Mouse (Mus musculus) liver, embryonic 15.5 days (tissue): ENCODE measurements at regions not wholly inside any gene's neighbourhood (a gene's known extent, or its start where the extent isn't known, plus 50 kb on each side); places are given as distances from the start of the nearest gene placed in this dataset.

Source experiments
- ATAC-seq: fragments of 200-750 bp; cut with Nextera tagmentation; 2 replicates; pipeline ENCODE4 v1.8.0; 2017; ENCODE audit warnings: moderate number of reproducible peaks, mild to moderate bottlenecking, moderate library complexity; ENCODE audit not compliant: insufficient read depth
- H3K27ac ChIP-seq: fragments of 300-500 bp; sonication (generic); replicated peaks from 2 replicates; pipeline ENCODE4 v1.5.1; 2015; ENCODE audit warnings: mild to moderate bottlenecking, inconsistent platforms
- H3K27me3 ChIP-seq: fragments of 300-500 bp; sonication (generic); 2 replicates; pipeline ENCODE4 v1.6.1; 2015; ENCODE audit warnings: mild to moderate bottlenecking, inconsistent platforms
- H3K36me3 ChIP-seq: fragments of 300-500 bp; sonication (generic); replicated peaks from 2 replicates; pipeline ENCODE4 v1.6.1; 2015; ENCODE audit warnings: moderate library complexity, mild to moderate bottlenecking, inconsistent platforms
- H3K4me1 ChIP-seq: fragments of 300-500 bp; sonication (generic); replicated peaks from 2 replicates; pipeline ENCODE4 v1.6.1; 2015; ENCODE audit warnings: inconsistent platforms
- H3K4me2 ChIP-seq: fragments of 300-500 bp; sonication (generic); 2 replicates; pipeline ENCODE4 v1.6.1; 2015; ENCODE audit warnings: moderate library complexity, mild to moderate bottlenecking, inconsistent platforms
- H3K4me3 ChIP-seq: fragments of 300-500 bp; sonication (generic); replicated peaks from 2 replicates; pipeline ENCODE4 v1.5.1; 2015; ENCODE audit warnings: mild to moderate bottlenecking, inconsistent platforms
- H3K9ac ChIP-seq: fragments of 300-500 bp; sonication (generic); 2 replicates; pipeline ENCODE4 v1.6.1; 2015; ENCODE audit warnings: moderate library complexity, mild to moderate bottlenecking, inconsistent platforms
- H3K9me3 ChIP-seq: fragments of 300-500 bp; sonication (generic); replicated peaks from 2 replicates; pipeline ENCODE4 v1.6.1; 2016; ENCODE audit warnings: inconsistent platforms
- WGBS: fragments of 180-500 bp; shearing (Covaris S2); methylation state at CpG from one replicate; pipeline ENCODE4 v1.1.7; 2015; ENCODE audit warnings: mixed read lengths; ENCODE audit not compliant: insufficient replicate concordance; 5-methylcytosine and 5-hydroxymethylcytosine counted together

DNA sequence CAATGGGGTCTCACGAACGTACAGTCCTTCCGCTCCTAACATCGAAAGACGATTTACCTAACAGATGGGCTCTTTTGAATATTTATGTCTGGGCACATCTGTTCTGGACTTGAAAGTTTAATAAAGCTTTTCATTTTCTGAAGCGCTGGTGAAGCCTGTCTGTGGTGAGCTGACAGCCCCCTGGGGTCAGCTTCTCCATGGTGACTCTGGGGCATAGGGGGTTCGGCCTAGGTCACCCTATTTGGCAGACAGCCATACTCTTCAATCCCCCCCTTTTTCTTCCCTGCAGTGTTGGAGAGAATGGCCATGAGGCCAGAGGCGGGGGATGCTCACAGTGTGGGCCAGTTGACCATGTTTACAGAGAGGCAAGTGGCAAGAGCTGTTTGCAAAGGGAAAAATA, 232.8 kb downstream of the Slc4a3 start:
- Histone ChIP-seq H3K9ac (no peak overlapping the region), H3K4me3 (no peak overlapping the region), H3K27ac (no peak overlapping the region), H3K4me2 (no peak overlapping the region), H3K4me1 (no peaks in the 10 kb centered on the region), H3K36me3 (no peaks in the 10 kb centered on the region), H3K27me3 (no peaks in the 10 kb centered on the region), H3K9me3 (no peaks in the 10 kb centered on the region)
- no peak for ATAC-seq
- 70% methylated on average over 8 of the region's 8 CpGs for WGBS

DNA sequence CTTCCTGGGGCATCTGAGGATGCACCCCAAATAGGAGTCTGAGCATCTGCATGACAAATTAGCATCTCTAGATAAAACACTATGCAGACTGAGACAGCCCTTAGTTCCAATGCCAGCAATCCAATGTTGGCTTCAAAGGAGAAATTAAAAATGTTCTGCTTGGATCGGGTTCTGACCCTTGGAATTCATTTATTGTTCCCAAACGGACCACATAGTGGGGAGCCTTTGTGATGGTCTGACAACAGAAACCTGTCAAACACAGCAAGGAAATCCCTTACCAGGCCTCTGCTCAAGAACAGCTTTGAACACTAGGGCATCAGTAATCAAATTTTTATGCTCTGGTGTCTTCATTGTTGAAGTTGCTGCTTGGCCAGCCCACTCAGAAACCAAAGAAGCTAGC, 237.1 kb downstream of the Slc4a3 start:
- Histone ChIP-seq H3K4me3 (no peak overlapping the region), H3K36me3 (no peaks in the 10 kb centered on the region), H3K9me3 (no peaks in the 10 kb centered on the region), H3K4me2 (no peak overlapping the region), H3K27ac (no peak overlapping the region), H3K9ac (no peak overlapping the region), H3K27me3 (no peaks in the 10 kb centered on the region), H3K4me1 (no peaks in the 10 kb centered on the region)
- ATAC-seq = no peak
- 47% methylated on average over 2 of the region's 2 CpGs for WGBS

DNA sequence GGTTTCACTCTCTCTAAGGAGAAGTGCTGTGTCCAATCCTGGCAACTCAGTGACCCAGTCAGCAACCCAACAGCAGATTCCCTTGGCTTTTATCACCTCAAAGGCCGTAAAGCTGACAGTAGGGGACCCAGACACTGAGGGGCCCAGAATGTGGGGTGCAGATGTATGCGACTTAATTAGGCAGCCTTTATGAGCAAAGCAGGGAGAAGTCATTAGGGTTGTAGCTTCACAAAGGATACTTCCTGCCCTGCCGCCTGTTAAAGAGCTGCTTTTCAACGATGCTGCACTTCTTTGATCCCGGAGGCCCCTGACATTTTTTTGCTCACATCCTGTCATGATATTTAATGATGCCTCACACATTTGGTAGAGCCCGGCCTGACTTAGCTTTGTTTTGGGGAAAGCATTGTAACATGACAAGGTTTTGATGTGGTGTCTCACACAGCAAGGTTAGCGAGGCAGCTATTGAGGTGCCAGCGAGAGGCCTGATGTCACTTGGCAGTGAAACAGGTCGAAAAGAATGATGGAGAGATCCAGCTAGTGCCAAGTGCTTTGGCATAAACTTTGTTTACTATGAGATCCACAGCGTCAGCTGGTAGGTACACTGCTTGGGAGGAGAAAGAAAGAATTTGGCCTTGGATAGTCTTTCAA, 240.2 kb downstream of the Slc4a3 start:
- WGBS = 42% methylated on average over 10 of the region's 10 CpGs
- H3K27ac ChIP-seq = no peak overlapping the region
- no peaks in the 10 kb centered on the region for H3K36me3 ChIP-seq
- no peak overlapping the region for H3K4me2 ChIP-seq
- no peaks in the 10 kb centered on the region for H3K9me3 ChIP-seq
- no peak overlapping the region for H3K4me3 ChIP-seq
- H3K9ac ChIP-seq = no peak overlapping the region
- no peaks in the 10 kb centered on the region for H3K27me3 ChIP-seq
- no peaks in the 10 kb centered on the region for H3K4me1 ChIP-seq
- ATAC-seq = no peak

DNA sequence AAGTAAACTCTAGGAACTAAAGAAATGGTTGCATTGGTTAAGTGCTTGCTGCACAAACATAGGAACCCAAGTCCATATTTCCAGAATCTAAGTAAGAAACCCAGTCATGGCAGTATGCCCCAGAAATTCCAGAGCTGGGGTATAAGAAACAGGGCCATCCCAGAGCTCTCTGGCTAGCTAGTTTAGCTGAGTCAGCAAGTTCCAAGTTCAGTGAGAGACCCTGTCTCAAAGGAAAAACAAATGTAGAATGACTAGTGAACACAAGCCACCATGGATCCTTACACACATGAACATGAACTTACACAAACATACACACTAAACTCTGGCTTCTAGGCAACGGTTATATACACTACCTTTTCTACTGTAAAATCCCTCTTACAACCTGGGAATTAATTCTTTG, 245.4 kb downstream of the Slc4a3 start:
- Histone ChIP-seq H3K27ac (no peak overlapping the region), H3K4me3 (no peak overlapping the region), H3K4me1 (no peaks in the 10 kb centered on the region), H3K9ac (no peak overlapping the region), H3K9me3 (0 out of 2 replicates have a peak, but pooled peaks cover 3% of the 10 kb centered on the region), H3K4me2 (no peak overlapping the region), H3K27me3 (no peaks in the 10 kb centered on the region), H3K36me3 (no peaks in the 10 kb centered on the region)
- ATAC-seq = no peak
- 48% methylated on average over 1 of the region's 1 CpGs for WGBS

DNA sequence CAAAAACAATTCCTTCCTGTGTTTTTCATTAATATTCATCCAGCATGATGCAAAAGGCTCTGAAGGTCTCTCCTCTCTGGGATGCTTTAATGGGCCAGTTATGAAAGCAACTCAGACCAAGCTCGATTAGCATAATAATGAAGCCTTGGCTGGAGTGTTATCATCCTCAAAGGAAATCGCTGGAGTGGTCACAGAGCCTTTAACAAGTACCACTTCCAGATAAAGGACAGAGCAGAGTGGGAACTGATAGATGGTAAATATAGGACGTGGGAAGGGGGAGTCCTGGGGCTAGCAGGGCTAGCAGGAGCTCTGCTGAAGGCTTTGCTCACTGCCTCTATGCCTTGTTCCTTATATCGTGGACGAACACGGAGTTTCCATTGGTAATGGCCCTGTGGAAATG, 251.7 kb downstream of the Slc4a3 start:
- no peak overlapping the region for H3K9ac ChIP-seq
- no peak overlapping the region for H3K4me3 ChIP-seq
- no peak overlapping the region for H3K4me2 ChIP-seq
- H3K27me3 ChIP-seq = no peaks in the 10 kb centered on the region
- H3K27ac ChIP-seq = no peak overlapping the region
- H3K36me3 ChIP-seq = no peaks in the 10 kb centered on the region
- 45% methylated on average over 6 of the region's 6 CpGs for WGBS
- no peaks in the 10 kb centered on the region for H3K4me1 ChIP-seq
- no peak for ATAC-seq
- H3K9me3 ChIP-seq = no peaks in the 10 kb centered on the region

DNA sequence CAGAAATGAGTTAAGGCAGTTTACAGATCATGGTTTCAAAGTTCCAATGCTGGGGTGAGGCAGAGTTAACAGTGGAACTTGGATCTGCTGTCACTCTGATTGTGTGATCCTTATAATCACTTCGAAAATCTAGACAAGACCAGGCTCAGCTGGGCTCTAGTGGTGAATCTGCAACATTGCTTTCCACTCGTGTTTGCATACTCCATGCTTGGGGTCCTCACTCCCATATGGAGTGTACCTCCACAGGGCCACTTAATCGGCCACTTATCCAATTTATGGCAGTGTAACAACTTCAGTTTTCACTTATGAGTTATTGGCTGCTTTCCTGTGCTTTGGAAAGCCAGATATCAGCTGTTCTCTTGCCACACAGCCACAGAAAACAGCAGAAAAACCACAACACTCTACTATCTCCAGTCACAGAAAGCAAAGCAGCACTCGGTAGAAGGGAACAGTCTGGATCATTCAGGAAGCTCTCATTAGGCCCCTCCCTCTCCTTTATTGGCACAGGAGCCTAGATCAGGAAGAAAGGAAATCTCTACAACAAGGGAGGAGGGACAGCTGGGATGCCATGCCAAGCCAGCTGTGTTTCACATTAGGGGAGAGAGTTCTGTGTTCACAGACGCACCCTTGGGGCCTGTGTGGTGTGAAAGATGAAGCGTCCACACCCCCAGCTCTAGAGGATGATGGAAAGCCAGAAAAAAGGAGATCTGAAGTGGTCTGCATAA, 252.5 kb downstream of the Slc4a3 start:
- Histone ChIP-seq H3K9me3 (no peaks in the 10 kb centered on the region), H3K27me3 (no peaks in the 10 kb centered on the region), H3K4me1 (no peaks in the 10 kb centered on the region), H3K36me3 (no peaks in the 10 kb centered on the region), H3K27ac (no peak overlapping the region), H3K4me2 (no peak overlapping the region), H3K9ac (no peak overlapping the region), H3K4me3 (no peak overlapping the region)
- no peak for ATAC-seq
- WGBS = 29% methylated on average over 6 of the region's 6 CpGs

DNA sequence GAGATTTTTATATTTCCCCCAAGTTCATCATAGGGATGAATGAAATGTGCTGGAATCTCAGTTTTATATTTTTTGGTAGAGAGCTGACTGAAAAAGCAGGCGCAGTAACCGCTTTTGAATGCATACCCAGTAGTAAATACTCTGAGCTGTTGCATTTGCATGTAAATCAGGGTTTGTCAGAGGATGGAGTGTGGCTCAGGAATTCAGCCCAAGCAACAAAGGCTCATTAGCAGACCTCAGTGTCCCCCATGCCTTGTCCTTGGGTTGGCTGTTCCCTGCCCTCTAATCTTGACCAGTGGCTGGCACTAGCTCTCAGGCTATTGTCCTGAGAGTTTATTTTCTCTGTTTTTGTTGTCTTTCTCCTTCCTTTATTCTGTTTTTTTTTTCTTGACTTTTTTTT, 258.4 kb downstream of the Slc4a3 start:
- Histone ChIP-seq H3K27ac (no peak overlapping the region), H3K4me1 (no peaks in the 10 kb centered on the region), H3K27me3 (no peaks in the 10 kb centered on the region), H3K9me3 (no peaks in the 10 kb centered on the region), H3K4me2 (no peak overlapping the region), H3K4me3 (no peak overlapping the region), H3K9ac (no peak overlapping the region), H3K36me3 (no peaks in the 10 kb centered on the region)
- no peak for ATAC-seq
- WGBS = 55% methylated on average over 2 of the region's 2 CpGs

DNA sequence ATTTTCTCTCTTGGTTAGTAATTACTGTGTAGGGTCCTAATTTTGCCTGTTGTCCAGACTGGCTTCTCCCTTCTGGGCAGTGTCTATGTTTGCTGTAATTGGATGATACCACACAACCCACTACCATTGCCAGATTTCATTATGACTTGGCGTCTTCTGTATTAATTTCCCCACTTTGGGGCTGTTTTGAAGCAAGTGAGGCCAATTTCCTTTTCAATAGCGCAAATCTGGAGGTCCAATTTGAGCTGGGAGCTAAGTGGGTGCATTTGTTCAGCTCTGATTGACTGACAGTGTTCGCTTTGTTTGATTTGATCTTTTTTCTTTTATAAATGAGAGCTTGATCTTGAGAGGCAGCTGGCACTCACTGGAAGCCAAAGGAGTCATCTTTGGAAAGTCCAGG, 266.4 kb downstream of the Slc4a3 start:
- Histone ChIP-seq H3K4me3 (no peak overlapping the region), H3K9me3 (no peaks in the 10 kb centered on the region), H3K27ac (no peak overlapping the region), H3K9ac (no peak overlapping the region), H3K4me2 (no peak overlapping the region), H3K27me3 (no peaks in the 10 kb centered on the region), H3K4me1 (no peaks in the 10 kb centered on the region), H3K36me3 (no peaks in the 10 kb centered on the region)
- no peak for ATAC-seq
- WGBS = 50% methylated on average over 3 of the region's 3 CpGs

DNA sequence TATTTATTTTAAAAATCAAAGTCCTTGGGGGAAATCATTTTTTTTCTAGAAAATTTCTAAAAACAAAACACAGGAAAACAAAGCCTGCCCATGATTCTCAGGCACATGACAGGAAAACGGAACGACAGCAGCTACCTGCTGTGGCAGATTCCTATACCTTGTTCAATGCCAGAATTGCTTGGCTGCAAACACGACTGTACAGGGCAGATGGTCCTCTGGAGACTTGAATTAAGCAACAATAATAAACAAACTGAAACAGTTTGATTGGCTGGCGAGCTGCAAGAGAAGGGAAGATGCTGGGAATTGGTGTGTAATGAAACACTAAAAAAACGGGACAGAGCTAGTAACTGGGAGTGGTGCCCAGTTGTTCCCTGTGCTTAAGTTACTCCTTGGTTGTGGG, 280.1 kb downstream of the Slc4a3 start:
- no peak overlapping the region for H3K4me2 ChIP-seq
- H3K9ac ChIP-seq = no peak overlapping the region
- no peak overlapping the region for H3K27ac ChIP-seq
- no peaks in the 10 kb centered on the region for H3K4me1 ChIP-seq
- no peaks in the 10 kb centered on the region for H3K36me3 ChIP-seq
- no peaks in the 10 kb centered on the region for H3K27me3 ChIP-seq
- WGBS = 49% methylated on average over 5 of the region's 5 CpGs
- no peak overlapping the region for H3K4me3 ChIP-seq
- no peaks in the 10 kb centered on the region for H3K9me3 ChIP-seq
- ATAC-seq = no peak

DNA sequence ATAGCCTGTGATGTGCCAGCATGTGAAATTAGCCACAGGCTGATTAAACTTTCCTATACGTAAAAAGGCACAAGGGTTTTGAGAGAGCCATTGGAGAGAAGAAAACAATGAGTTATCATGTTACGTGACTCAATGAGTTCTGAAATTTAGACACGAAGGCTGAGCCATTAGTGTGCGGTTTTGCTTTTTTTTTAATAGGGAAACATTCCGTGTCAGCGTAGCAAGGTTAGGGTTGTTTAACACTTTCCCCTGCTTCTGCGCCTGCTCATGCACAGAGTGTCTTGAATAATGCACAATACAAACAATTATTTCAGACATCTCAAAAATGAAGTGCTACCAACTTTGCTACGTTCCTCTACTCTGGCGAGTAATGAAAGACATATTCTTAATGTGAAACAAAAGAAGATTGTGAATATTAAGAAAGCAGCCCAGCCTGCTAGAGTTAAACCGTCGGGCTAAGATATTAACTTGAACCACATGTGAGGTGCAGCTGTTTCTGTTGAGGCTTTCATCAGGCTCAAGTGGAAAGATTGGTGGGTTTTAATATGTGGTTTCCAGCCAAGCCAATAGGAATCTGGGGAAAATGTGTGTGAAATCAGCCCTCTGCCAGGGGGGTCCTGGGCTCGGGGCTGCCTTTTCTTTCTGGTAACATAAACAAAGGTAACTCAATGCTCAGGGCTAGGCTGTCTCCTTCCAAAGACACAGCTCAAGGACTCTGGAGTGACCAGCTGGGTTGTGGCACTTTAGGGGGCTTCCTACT, 287.2 kb downstream of the Slc4a3 start:
- H3K27ac ChIP-seq = no peak overlapping the region

DNA sequence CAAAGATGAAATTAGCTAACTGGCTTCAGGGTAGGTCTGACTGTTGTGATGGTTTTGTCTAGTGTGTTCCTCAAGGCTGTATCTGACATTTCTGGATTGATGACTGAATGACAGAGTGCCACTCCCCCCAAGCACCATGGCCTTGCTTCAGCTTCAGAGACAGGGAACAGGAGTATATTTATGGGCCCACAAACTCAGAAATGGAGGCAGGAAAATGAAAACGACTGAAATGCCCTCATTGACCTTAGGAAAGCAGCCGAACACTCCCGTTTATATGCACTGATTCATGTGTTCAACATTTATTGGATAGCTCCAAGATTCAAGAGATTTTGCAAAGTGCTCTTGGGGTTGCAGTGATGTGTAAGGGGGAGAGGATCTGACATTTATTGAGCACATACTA, 288.3 kb downstream of the Slc4a3 start:
- H3K4me3 ChIP-seq = no peak overlapping the region
- 55% methylated on average over 3 of the region's 3 CpGs for WGBS
- no peaks in the 10 kb centered on the region for H3K27me3 ChIP-seq
- no peak for ATAC-seq
- no peak overlapping the region for H3K9ac ChIP-seq
- H3K9me3 ChIP-seq = no peaks in the 10 kb centered on the region
- no peaks in the 10 kb centered on the region for H3K4me1 ChIP-seq
- no peak overlapping the region for H3K4me2 ChIP-seq
- H3K36me3 ChIP-seq = no peaks in the 10 kb centered on the region
- H3K27ac ChIP-seq = no peak overlapping the region

More for the DNA sequence above, 287.2 kb downstream of the Slc4a3 start:
- no peaks in the 10 kb centered on the region for H3K4me1 ChIP-seq
- no peaks in the 10 kb centered on the region for H3K27me3 ChIP-seq
- H3K4me2 ChIP-seq = no peak overlapping the region
- no peaks in the 10 kb centered on the region for H3K36me3 ChIP-seq
- ATAC-seq = no peak
- no peak overlapping the region for H3K9ac ChIP-seq
- no peaks in the 10 kb centered on the region for H3K9me3 ChIP-seq
- 64% methylated on average over 12 of the region's 12 CpGs for WGBS
- H3K4me3 ChIP-seq = no peak overlapping the region
